Mouse (Mus musculus) lung, postnatal 10 days (tissue): ENCODE measurements at regions not wholly inside any gene's neighbourhood (a gene's known extent, or its start where the extent isn't known, plus 50 kb on each side); places are given as distances from the start of the nearest gene placed in this dataset.

Experiments used
- DNase-seq: peaks from one replicate; pipeline ENCODE4 v3.0.0; 2021

GRCm38 (mm10) chr10:83964838-83965237 lies 242.2 kb downstream of the 1500009L16Rik start:
- no peak for DNase-seq

GRCm38 (mm10) chr10:83970501-83970900 lies 247.8 kb downstream of the 1500009L16Rik start:
- DNase-seq, result peak; percentile 48

GRCm38 (mm10) chr10:83974548-83974947 lies 251.9 kb downstream of the 1500009L16Rik start:
- peak; percentile 39 for DNase-seq

GRCm38 (mm10) chr10:83976548-83976947 lies 253.9 kb downstream of the 1500009L16Rik start:
- no peak for DNase-seq

GRCm38 (mm10) chr10:83979930-83980329 lies 257.3 kb downstream of the 1500009L16Rik start:
- no peak for DNase-seq

GRCm38 (mm10) chr10:83984697-83985415 lies 262.2 kb downstream of the 1500009L16Rik start:
- DNase-seq, result no peak

GRCm38 (mm10) chr10:83992577-83993305 lies 270.1 kb downstream of the 1500009L16Rik start:
- DNase-seq, result peak; percentile 23

- no peak for DNase-seq
These were observed 272.4 kb downstream of the 1500009L16Rik start for GRCm38 (mm10) chr10:83995026-83995600.

- peak; percentile 91 for DNase-seq
These were observed 273.2 kb downstream of the 1500009L16Rik start for GRCm38 (mm10) chr10:83995913-83996312.

- DNase-seq, result peak; percentile 51
These were observed 273.8 kb downstream of the 1500009L16Rik start for GRCm38 (mm10) chr10:83996489-83996888.

- DNase-seq, result no peak
These were observed 278.0 kb downstream of the 1500009L16Rik start for GRCm38 (mm10) chr10:84000436-84001208.

GRCm38 (mm10) chr10:84002744-84003143 lies 280.1 kb downstream of the 1500009L16Rik start:
- DNase-seq, result no peak

- no peak for DNase-seq
These were observed 281.0 kb downstream of the 1500009L16Rik start for GRCm38 (mm10) chr10:84003601-84004149.

- no peak for DNase-seq
These were observed 286.3 kb downstream of the 1500009L16Rik start for GRCm38 (mm10) chr10:84008923-84009322.

GRCm38 (mm10) chr10:84019381-84019780 lies 296.7 kb downstream of the 1500009L16Rik start:
- DNase-seq, result peak; percentile 81

GRCm38 (mm10) chr10:84020023-84020620 lies 297.5 kb downstream of the 1500009L16Rik start:
- DNase-seq, result peak; percentile 84

GRCm38 (mm10) chr10:84021167-84022120 lies 298.8 kb downstream of the 1500009L16Rik start:
- DNase-seq, result no peak

GRCm38 (mm10) chr10:84024294-84024693 lies 301.6 kb downstream of the 1500009L16Rik start:
- no peak for DNase-seq

GRCm38 (mm10) chr10:84024901-84025300 lies 302.2 kb downstream of the 1500009L16Rik start:
- peak; percentile 31 for DNase-seq

- no peak for DNase-seq
These were observed 304.1 kb downstream of the 1500009L16Rik start for GRCm38 (mm10) chr10:84026798-84027197.
